29 mouse cellular contexts compared by ENCODE assay signal in the genomic region with DNA sequence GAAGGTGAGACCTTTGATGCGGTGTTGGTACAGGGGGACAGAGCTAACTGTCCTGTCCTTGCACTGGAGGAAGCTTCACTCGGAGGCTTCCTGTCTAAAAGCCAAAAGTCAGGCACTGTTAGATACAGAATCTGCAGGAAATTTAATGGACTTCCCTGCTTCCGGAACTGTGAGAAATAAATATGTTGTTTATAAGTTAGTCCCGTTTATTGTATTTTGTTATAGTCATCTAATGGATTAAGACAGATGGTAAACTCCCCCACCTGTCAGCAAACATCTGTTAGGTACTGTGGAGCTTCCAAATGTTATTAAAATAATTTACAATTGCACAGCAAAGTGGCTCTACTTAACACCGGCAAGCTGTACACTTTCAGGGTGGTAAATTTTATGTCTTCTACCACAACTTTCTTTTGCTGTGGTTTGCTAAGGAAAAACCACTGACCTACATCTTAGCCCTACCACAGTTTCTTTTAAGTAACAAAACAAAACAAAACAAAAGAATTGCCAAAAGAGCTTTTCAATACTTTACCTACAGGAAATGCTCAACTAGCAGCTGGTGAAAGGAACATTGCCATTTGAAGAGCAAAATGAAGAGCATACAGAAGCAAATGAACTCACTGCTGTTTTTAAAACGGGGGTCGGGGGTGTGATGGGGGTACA. TPM values are rescaled to one million over a fixed set of nuclear protein-coding genes. Genes with fewer than 3 reads are reported as not detected.
DNase-seq lines count a peak whose midpoint lies in the region; ATAC-seq and TF ChIP-seq lines count a peak whose summit lies in the region.
"Had no signal": no experiment of that assay in that cellular context is flagged by ENCODE, and none has a peak within 500 bp of the region (broad histone marks: within the 10 kb centered on the region; RNA-seq: fewer than 3 reads in every experiment).

No protein-coding gene starts in this region.

- H3K9ac ChIP-seq in intestine, embryonic 14.5 days (ENCODE audit: low read length): no peak overlapping the region
- H3K9ac ChIP-seq in intestine, embryonic 15.5 days: no peak overlapping the region
- no peak overlapping the region for H3K9ac ChIP-seq in midbrain, embryonic 11.5 days (ENCODE audit: low read length)
- no peak overlapping the region for H3K9ac ChIP-seq in midbrain, postnatal 0 days (replicated peaks; ENCODE audit: low read length, poor library complexity, severe bottlenecking)
- H3K9ac ChIP-seq: embryonic facial prominence, embryonic 12.5 days; hindbrain, embryonic 15.5 days; liver, embryonic 14.5 days; neural tube, embryonic 13.5 days had no signal

- no peaks in the 10 kb centered on the region for H3K27me3 ChIP-seq in intestine, embryonic 14.5 days (replicated peaks; ENCODE audit: control insufficient read depth, insufficient read depth, low read length)
- H3K27me3 ChIP-seq in intestine, embryonic 15.5 days (replicated peaks): no peaks in the 10 kb centered on the region
- H3K27me3 ChIP-seq in midbrain, embryonic 11.5 days (ENCODE audit: control insufficient read depth, insufficient read depth, low read length): no peaks in the 10 kb centered on the region
- 0 out of 2 replicates have a peak, but pooled peaks cover 5% of the 10 kb centered on the region for H3K27me3 ChIP-seq in midbrain, postnatal 0 days (ENCODE audit: insufficient read depth, low read length)
- H3K27me3 ChIP-seq: embryonic facial prominence, embryonic 12.5 days; hindbrain, embryonic 15.5 days; neural tube, embryonic 13.5 days had no signal

- TF ChIP-seq CTCF in midbrain, postnatal 0 days (IDR thresholded peaks at IDR 0.05): no peak

- H3K36me3 ChIP-seq in intestine, embryonic 14.5 days (ENCODE audit: control insufficient read depth, insufficient read depth, low read length): no peaks in the 10 kb centered on the region
- H3K36me3 ChIP-seq in intestine, embryonic 15.5 days: no peaks in the 10 kb centered on the region
- no peaks in the 10 kb centered on the region for H3K36me3 ChIP-seq in midbrain, embryonic 11.5 days (ENCODE audit: control insufficient read depth, insufficient read depth, low read length)
- no peaks in the 10 kb centered on the region for H3K36me3 ChIP-seq in midbrain, postnatal 0 days (ENCODE audit: insufficient read depth, low read length)
- H3K36me3 ChIP-seq: embryonic facial prominence, embryonic 12.5 days; hindbrain, embryonic 10.5 days; hindbrain, embryonic 15.5 days; midbrain, embryonic 10.5 days; neural tube, embryonic 13.5 days had no signal

- ATAC-seq in intestine, embryonic 14.5 days (replicated peaks; ENCODE audit: low FRiP score, low TSS enrichment, low read depth): no peak
- ATAC-seq in intestine, embryonic 15.5 days: no peak
- ATAC-seq in midbrain, embryonic 11.5 days (ENCODE audit: low FRiP score): no peak
- no peak for ATAC-seq in midbrain, postnatal 0 days (ENCODE audit: low FRiP score)
- ATAC-seq: forebrain, embryonic 14.5 days; intestine, embryonic 16.5 days; midbrain, embryonic 16.5 days had no signal

- H3K9me3 ChIP-seq in intestine, embryonic 14.5 days (ENCODE audit: control insufficient read depth, low read length): no peaks in the 10 kb centered on the region
- H3K9me3 ChIP-seq in intestine, embryonic 15.5 days: no peaks in the 10 kb centered on the region
- no peaks in the 10 kb centered on the region for H3K9me3 ChIP-seq in midbrain, embryonic 11.5 days (ENCODE audit: control insufficient read depth, low read length)
- no peaks in the 10 kb centered on the region for H3K9me3 ChIP-seq in midbrain, postnatal 0 days (ENCODE audit: low read length)
- H3K9me3 ChIP-seq: embryonic facial prominence, embryonic 12.5 days; hindbrain, embryonic 10.5 days; hindbrain, embryonic 15.5 days; midbrain, embryonic 10.5 days; neural tube, embryonic 13.5 days had no signal

- 35% methylated on average over 7 of the region's 7 CpGs for WGBS in intestine, embryonic 14.5 days
- WGBS in intestine, embryonic 15.5 days: 43% methylated on average over 7 of the region's 7 CpGs
- whole genome bisulfite sequencing in midbrain, embryonic 11.5 days: 73% methylated on average over 7 of the region's 7 CpGs
- WGBS in midbrain, postnatal 0 days: 69% methylated on average over 7 of the region's 7 CpGs

- no peak overlapping the region for H3K4me3 ChIP-seq in intestine, embryonic 14.5 days (ENCODE audit: low read depth, low read length)
- H3K4me3 ChIP-seq in intestine, embryonic 15.5 days (replicated peaks): no peak overlapping the region
- no peak overlapping the region for H3K4me3 ChIP-seq in midbrain, embryonic 11.5 days (ENCODE audit: low read depth, low read length)
- H3K4me3 ChIP-seq in midbrain, postnatal 0 days (ENCODE audit: low read depth, low read length): no peak overlapping the region
- H3K4me3 ChIP-seq: embryonic facial prominence, embryonic 12.5 days; hindbrain, embryonic 10.5 days; hindbrain, embryonic 15.5 days; midbrain, embryonic 10.5 days; myocyte; neural tube, embryonic 13.5 days had no signal

- H3K4me1 ChIP-seq in intestine, embryonic 14.5 days (replicated peaks; ENCODE audit: control insufficient read depth, insufficient read depth, low read length): peaks cover 25% of the 10 kb centered on the region; the same call in 1 of the 2 replicates
- 0 out of 2 replicates have a peak, but pooled peaks cover 6% of the 10 kb centered on the region for H3K4me1 ChIP-seq in intestine, embryonic 15.5 days (replicated peaks)
- no peaks in the 10 kb centered on the region for H3K4me1 ChIP-seq in midbrain, embryonic 11.5 days (ENCODE audit: control insufficient read depth, insufficient read depth, low read length)
- H3K4me1 ChIP-seq in midbrain, postnatal 0 days (ENCODE audit: insufficient read depth, low read length): no peaks in the 10 kb centered on the region
- H3K4me1 ChIP-seq: embryonic facial prominence, embryonic 12.5 days; hindbrain, embryonic 15.5 days; neural tube, embryonic 13.5 days had no signal

- H3K27ac ChIP-seq in intestine, embryonic 14.5 days (ENCODE audit: low read depth): no peak overlapping the region
- no peak overlapping the region for H3K27ac ChIP-seq in intestine, embryonic 15.5 days
- no peak overlapping the region for H3K27ac ChIP-seq in midbrain, embryonic 11.5 days (ENCODE audit: low read depth, low read length)
- no peak overlapping the region for H3K27ac ChIP-seq in midbrain, postnatal 0 days (ENCODE audit: low read depth, low read length)
- H3K27ac ChIP-seq: embryonic facial prominence, embryonic 12.5 days; hindbrain, embryonic 10.5 days; hindbrain, embryonic 15.5 days; liver, embryonic 14.5 days; midbrain, embryonic 10.5 days; neural tube, embryonic 13.5 days had no signal

- DNase-seq in intestine, embryonic 14.5 days (ENCODE audit: low spot score): no peak
- DNase-seq in midbrain, embryonic 11.5 days (ENCODE audit: low spot score, missing footprints): peak; percentile 72
- DNase-seq in midbrain, postnatal 0 days (ENCODE audit: low spot score): no peak
- DNase-seq in T-cell, adult 2 months (ENCODE audit: low spot score): peak; percentile 12
- peak; percentile 42 for DNase-seq in naive thymus-derived CD4-positive, alpha-beta T cell, adult 2 months (ENCODE audit: low read depth)
- no peak for DNase-seq in right cerebral cortex, adult 2 months (ENCODE audit: low spot score in 2 of 2)
- DNase-seq: adrenal gland, adult 2 months; adrenal gland, postnatal 36 days; cerebellum, adult 2 months; cerebellum, postnatal 25 days; gastrocnemius, postnatal 14 days; heart, postnatal 14 days; kidney, adult 8-10 months; layer of hippocampus, postnatal 36 days; liver; lung, adult 2 months; lung, postnatal 14 days; right cerebral cortex, postnatal 14 days had no signal

- H3K4me2 ChIP-seq in intestine, embryonic 14.5 days (ENCODE audit: low read length): 0 out of 2 replicates have a peak overlapping the region, but pooled peaks have one; percentile 4
- no peak overlapping the region for H3K4me2 ChIP-seq in intestine, embryonic 15.5 days (replicated peaks)
- H3K4me2 ChIP-seq in midbrain, embryonic 11.5 days: no peak overlapping the region
- H3K4me2 ChIP-seq in midbrain, postnatal 0 days (ENCODE audit: low read depth, low read length, poor library complexity, severe bottlenecking): no peak overlapping the region
- H3K4me2 ChIP-seq: embryonic facial prominence, embryonic 12.5 days; hindbrain, embryonic 15.5 days; neural tube, embryonic 13.5 days had no signal

RNA-seq across cellular contexts. Expression of a gene that starts 15.7 kb away (rescaled TPM):
- 7.9 and 8.6 TPM in 2 replicates for polyA plus RNA-seq in intestine, embryonic 14.5 days (2014; fragmentation: Nextera tagmentation; extraction: Ambion mirVana)
- polyA plus RNA-seq in intestine, embryonic 15.5 days (2015; fragmentation: Nextera tagmentation; extraction: Ambion mirVana): 6.5 and 7.5 TPM in 2 replicates
- 5.5 and 7.4 TPM in 2 replicates for polyA plus RNA-seq in midbrain, embryonic 11.5 days (2014; fragmentation: Nextera tagmentation; extraction: Ambion mirVana)
- 2.2 and 5.9 TPM in 2 replicates for total RNA-seq in midbrain, postnatal 0 days (2014; rRNA removed)
- 4.1 and 5.0 TPM in 2 replicates for polyA plus RNA-seq in midbrain, postnatal 0 days (2015; fragmentation: Nextera tagmentation; extraction: Ambion mirVana)
- polyA plus RNA-seq: adrenal gland, adult 2 months had no signal

Comparison
In these comparisons a context has a peak if more than half of its experiments do, and no peak if none do; other contexts are left out.
1. DNase-seq: peak in midbrain, embryonic 11.5 days (single experiment), T-cell, adult 2 months (single experiment) and naive thymus-derived CD4-positive, alpha-beta T cell, adult 2 months (single experiment); none in intestine, embryonic 14.5 days (single experiment), midbrain, postnatal 0 days (single experiment) and right cerebral cortex, adult 2 months (0 of 2).